Mouse (Mus musculus) megakaryocyte-erythroid progenitor cell, adult 5-6 weeks (primary cell): ENCODE data around the gene Sfi1. TPM values are rescaled to one million over a fixed set of nuclear protein-coding genes. Genes with fewer than 3 reads are reported as not detected.
"Not testable (repeated sequence)": the region's sequence is repeated elsewhere in the genome, so short reads cannot be mapped to it uniquely, and the experiment has no call there.

Source experiments
- ATAC-seq: replicated peaks from 2 replicates; pipeline ENCODE4 v1.8.0; 2016; ENCODE audit warnings: mild to moderate bottlenecking, inconsistent platforms; ENCODE audit not compliant: severe bottlenecking, poor library complexity, low FRiP score, low TSS enrichment
- total RNA-seq, 2 experiments: library from RNA; stranded (forward) in 1 of 2; stranded (reverse) in 1 of 2; fragments of 200-1000, 215-1000 nt in 1 of 2; fragments of >200 nt in 1 of 2; fragmentation: Nextera tagmentation in 1 of 2; gene quantifications; 2 replicates each; pipeline ENCODE4 v1.2.3; 2014 to 2017

The Sfi1 gene
- total RNA-seq, 2 experiments from 2014 or later: 6.8 to 31.4 TPM

- not testable (repeated sequence) for ATAC-seq
Measured at GRCm38 (mm10) chr11:3124932-3125810, 68.1 kb downstream of the Sfi1 start.

GRCm38 (mm10) chr11:3114403-3114802 lies 78.9 kb downstream of the Sfi1 start:
- 0 out of 2 replicates have a peak, but pooled peaks have one; percentile 61 for ATAC-seq

DNA sequence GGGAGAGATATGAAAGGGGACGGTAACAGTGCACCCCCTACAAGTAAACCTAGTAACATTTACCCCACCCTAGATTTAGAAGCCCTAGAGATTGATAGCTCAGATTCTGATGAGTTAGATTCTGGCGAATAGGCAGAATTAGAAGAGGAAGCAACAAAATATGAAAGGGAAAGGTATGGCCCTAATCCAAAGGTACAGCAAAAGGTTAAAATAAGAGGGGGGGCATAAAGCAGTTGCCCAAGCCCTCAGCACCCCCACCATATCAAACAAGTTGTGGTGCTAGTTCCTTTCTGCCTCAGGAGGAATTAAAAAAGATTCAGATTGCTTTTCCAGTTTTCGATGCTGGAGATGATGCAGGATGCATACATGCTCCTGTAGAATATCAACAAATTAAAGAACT lies 87.1 kb downstream of the Sfi1 start:
- ATAC-seq: no peak

- ATAC-seq: peak; percentile 78
Measured at GRCm38 (mm10) chr11:3105261-3105731, 88.0 kb downstream of the Sfi1 start.

GRCm38 (mm10) chr11:3104501-3105260 lies 88.6 kb downstream of the Sfi1 start:
- ATAC-seq: peak; percentile 53

DNA sequence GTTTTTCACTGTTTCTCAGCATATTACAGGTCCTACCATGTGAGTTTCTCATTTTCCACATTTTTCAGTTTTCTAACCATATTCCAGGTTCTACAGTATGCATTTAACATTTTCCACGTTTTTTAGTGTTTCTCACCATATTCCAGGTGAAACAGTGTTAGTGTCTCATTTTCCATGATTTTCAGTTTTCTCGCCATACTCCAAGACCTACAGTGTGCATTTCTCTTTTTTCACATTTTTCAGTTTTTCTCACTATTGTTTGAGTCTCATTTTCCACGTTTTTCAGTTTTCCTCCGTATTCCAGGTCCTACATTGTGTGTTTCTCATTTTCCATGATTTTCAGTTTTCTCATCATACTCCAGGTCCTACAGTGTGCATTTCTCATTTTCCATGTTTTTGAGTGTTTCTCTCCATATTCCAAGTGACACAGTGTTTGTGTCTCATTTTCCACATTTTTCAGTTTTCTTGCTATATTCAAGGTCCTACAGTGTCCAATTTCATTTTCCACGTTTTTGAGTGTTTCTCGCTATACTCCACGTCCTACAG lies 89.6 kb downstream of the Sfi1 start:
- ATAC-seq: no peak

DNA sequence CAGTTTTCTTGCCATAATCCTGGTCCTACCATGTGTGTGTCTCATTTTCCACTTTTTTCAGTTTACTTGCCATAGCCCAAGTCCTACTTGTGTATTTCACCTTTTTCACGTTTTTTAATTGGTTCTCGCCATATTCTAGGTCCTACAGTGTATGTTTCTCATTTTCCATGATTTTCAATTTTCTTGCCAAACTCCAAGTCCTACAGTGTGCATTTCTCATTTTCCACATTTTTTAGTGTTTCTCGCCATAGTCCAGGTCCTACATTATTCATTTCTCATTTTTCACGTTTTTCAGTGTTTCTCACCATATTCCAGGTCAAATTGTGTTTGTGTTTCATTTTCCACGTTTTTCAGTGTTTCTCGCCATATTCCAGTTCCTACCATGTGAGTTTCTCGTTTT lies 90.6 kb downstream of the Sfi1 start:
- not testable (repeated sequence) for ATAC-seq

- no peak for ATAC-seq
Measured at GRCm38 (mm10) chr11:3101875-3102494, 91.3 kb downstream of the Sfi1 start.

DNA sequence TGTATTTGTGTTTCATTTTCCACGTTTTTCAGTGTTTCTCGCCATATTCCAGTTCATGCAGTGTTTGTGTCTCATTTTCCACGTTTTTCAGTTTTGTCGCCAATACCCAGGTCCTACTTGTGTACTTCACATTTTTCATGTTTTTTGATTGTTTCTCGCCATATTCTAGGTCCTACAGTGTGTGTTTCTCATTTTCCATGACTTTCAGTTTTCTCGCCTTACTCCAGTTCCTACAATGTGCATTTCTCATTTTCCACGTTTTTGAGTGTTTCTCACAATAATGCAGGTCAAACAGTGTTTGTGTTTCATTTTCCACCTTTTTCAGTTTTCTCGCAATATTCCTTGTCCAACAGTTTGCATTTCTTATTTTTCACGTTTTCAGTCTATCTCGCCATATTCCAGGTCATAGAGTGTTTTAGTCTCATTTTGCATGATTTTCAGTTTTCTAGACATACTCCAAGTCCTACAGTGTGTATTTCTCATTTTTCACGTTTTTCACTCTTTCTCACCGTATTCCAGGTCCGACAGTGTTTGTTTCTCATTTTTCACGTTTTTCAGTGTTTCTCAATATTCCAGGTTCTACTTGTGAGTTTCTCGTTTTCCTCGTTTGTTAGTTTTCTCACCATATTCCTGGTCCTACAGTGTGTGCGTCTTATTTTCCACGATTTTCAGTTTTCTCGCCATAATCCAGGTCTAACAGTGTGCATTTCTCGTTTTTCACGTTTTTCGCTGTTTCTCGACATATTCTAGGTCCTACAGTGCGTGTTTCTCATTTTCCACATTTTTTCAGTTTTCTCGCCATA lies 92.0 kb downstream of the Sfi1 start:
- no peak for ATAC-seq

DNA sequence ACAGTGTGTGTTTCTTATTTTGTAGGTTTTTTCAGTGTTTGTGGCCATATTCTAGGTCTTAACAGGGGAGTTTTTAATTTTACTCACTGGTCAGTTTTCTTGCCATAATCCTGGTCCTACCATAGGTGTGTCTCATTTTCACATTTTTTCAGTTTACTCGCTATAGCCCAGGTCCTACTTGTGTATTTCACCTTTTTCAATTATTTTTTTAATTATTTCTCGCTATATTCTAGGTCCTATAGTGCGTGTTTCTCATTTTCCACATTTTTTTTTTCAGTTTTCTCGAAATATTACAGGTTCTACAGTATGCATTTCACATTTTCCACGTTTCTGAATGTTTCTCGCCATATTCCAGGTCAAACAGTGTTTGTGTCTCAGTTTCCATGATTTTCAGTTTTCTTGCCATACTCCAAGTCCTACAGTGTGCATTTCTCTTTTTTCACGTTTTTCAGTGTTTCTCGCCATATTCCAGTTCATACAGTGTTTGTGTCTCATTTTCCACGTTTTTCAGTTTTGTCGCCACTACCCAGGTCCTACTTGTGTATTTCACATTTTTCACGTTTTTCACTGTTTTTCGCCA lies 93.1 kb downstream of the Sfi1 start:
- peak; percentile 68 for ATAC-seq

Other genes with a start within 250 kb of the Sfi1 start
- 103 and 156 TPM in 2 replicates for gene Eif4enif1, start 8.9 kb upstream of the Sfi1 start, total RNA-seq (2014; fragmentation: Nextera tagmentation)
- gene Eif4enif1, start 8.9 kb upstream of the Sfi1 start, total RNA-seq (2017): 58.1 and 86.4 TPM in 2 replicates
- gene Drg1, start 73.0 kb upstream of the Sfi1 start, total RNA-seq (2014; fragmentation: Nextera tagmentation): 178 and 211 TPM in 2 replicates
- 230 and 276 TPM in 2 replicates for gene Drg1, start 73.0 kb upstream of the Sfi1 start, total RNA-seq (2017)
- gene Patz1, start 95.4 kb upstream of the Sfi1 start, total RNA-seq (2014; fragmentation: Nextera tagmentation): 89.5 and 92.4 TPM in 2 replicates
- 64.2 and 78.3 TPM in 2 replicates for gene Patz1, start 95.4 kb upstream of the Sfi1 start, total RNA-seq (2017)
- 8.3 and 20.5 TPM in 2 replicates for gene Pik3ip1, start 136.9 kb upstream of the Sfi1 start, total RNA-seq (2014; fragmentation: Nextera tagmentation)
- 17.5 and 28.1 TPM in 2 replicates for gene Pik3ip1, start 136.9 kb upstream of the Sfi1 start, total RNA-seq (2017)
- gene Limk2, start 215.7 kb upstream of the Sfi1 start, total RNA-seq (2014; fragmentation: Nextera tagmentation): 23.6 and 24.4 TPM in 2 replicates
- 15.8 and 24.5 TPM in 2 replicates for gene Limk2, start 215.7 kb upstream of the Sfi1 start, total RNA-seq (2017)